Mouse (Mus musculus) right cerebral cortex, adult 18-20 months (tissue): ENCODE data around the gene Ncapd2.
A peak's percentile ranks its signal among the peaks of the same experiment; 100 is the strongest.
"Not testable (repeated sequence)": the region's sequence is repeated elsewhere in the genome, so short reads cannot be mapped to it uniquely, and the experiment has no call there.

Experiments
- DNase-seq: peaks from one replicate; pipeline ENCODE4 v3.0.0; 2022; ENCODE audit warnings: mixed read lengths

Ncapd2 gene

GRCm38 (mm10) chr6:125164672-125165327 is 26.7 kb downstream of the Ncapd2 start:
- peak; percentile 60 for DNase-seq

GRCm38 (mm10) chr6:125163801-125164657 is 27.5 kb downstream of the Ncapd2 start:
- peak; percentile 52 for DNase-seq

DNA sequence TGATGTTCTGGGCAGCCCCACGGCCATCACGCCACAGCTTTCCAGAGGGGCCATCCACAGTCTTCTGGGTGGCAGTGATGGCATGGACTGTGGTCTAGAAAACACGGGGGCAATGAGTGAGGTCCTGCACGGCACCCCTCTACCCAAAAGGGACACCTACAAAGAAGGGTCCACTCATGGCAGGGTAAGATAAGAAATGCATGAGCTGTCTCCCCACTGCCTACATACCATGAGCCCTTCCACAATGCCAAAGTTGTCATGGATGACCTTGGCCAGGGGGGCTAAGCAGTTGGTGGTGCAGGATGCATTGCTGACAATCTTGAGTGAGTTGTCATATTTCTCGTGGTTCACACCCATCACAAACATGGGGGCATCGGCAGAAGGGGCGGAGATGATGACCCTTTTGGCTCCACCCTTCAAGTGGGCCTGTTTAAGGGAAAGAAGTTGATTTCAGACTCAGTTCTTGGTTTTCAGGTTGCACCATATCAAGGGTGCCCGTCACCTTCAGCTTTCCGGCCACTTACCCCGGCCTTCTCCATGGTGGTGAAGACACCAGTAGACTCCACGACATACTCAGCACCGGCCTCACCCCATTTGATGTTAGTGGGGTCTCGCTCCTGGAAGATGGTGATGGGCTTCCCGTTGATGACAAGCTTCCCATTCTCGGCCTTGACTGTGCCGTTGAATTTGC is 28.7 kb downstream of the Ncapd2 start:
- not testable (repeated sequence) for DNase-seq

DNA sequence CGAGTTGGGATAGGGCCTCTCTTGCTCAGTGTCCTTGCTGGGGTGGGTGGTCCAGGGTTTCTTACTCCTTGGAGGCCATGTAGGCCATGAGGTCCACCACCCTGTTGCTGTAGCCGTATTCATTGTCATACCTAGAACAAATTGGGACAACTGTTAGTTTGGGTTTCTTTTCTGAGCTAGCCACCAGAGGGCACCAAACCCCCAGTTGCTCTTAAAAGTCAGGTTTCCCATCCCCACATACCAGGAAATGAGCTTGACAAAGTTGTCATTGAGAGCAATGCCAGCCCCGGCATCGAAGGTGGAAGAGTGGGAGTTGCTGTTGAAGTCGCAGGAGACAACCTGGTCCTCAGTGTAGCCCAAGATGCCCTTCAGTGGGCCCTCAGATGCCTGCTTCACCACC is 29.5 kb downstream of the Ncapd2 start:
- DNase-seq: peak; percentile 78

DNA sequence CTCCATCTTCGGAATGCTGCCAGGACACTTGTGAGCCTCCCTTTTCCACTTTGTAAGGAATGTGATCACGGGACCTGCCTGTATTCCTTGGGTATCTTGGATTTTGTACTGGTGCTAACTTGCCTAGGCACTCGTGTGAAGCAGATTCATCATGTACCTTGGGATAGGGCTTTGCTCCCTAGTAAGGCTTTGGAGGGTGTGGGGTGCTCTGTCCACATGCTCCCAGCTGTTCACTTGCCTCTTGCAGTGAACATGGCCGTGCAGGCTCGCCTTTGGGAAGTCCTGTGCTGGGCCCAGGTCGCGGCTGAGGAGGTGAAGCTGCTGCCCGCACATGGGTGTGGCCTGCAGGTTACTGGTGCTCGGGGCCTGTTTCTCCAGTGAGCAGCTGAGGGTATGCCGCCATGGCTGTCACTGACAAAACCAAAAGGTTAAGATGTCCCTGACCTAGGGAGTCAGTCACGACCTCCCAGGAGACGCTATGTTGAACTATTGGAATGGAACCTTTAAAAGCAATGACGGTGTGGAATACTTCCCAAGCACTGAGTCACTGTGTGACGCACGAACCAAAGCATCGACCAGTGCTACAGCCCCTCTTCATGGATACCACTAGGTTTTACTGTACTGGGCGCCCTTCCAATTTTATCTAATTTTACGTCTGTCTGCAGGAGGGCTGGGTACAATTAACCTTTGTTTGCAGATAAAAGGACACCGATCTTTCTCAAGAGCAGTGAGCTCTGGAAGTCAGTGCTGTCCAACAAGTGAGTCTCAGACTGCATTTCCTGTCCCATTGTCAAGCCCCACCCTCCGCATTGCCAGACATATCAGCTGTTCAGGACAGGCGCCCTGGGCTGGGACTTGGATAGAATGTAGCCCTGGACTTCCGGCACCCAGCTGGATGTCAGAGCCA is 30.4 kb downstream of the Ncapd2 start:
- peak; percentile 63 for DNase-seq

DNA sequence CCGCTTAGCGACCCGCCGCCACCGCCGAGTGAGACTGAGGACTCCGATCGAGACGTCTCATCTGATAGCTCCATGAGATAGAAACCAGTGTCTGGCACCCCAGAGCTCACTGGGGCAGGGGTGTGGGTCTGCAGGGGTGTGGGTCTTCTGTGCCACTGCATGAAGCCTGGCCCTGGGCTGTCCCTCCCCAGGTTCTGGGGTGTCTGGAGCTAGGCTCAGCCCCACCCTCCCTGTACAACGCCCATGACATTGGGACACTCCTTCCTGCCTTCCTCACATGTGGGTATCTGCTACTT is 31.0 kb downstream of the Ncapd2 start:
- no peak for DNase-seq

- no peak for DNase-seq
Observed at GRCm38 (mm10) chr6:125159773-125160557, 31.5 kb downstream of the Ncapd2 start.

DNA sequence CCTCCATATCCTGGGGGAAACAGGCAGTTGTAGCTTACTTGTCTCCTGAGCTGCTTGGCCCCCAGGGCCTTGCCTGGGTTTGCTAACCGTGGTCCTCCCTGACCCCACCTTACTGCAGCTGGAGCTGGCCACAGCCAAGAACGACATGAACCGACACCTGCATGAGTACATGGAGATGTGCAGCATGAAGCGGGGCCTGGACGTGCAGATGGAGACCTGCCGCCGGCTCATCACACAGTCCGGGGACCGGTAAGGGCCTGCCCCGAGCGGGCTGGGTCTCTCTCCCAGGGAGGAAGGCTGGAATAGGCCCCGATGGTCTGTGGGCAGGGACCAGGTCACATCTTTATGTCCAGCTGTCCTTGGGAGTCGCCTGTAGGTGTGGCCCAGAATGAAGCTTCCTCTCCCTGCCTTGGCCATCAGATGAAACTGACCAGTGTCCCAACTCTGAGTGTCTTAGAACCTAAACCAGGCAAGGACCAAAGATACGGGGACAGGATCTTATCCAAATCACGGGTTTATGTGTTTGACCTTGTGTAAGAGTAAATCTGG is 32.5 kb downstream of the Ncapd2 start:
- DNase-seq: no peak

- DNase-seq: no peak
Observed at GRCm38 (mm10) chr6:125156903-125157614, 34.4 kb downstream of the Ncapd2 start.

GRCm38 (mm10) chr6:125156491-125156890 is 35.0 kb downstream of the Ncapd2 start:
- DNase-seq: no peak

DNA sequence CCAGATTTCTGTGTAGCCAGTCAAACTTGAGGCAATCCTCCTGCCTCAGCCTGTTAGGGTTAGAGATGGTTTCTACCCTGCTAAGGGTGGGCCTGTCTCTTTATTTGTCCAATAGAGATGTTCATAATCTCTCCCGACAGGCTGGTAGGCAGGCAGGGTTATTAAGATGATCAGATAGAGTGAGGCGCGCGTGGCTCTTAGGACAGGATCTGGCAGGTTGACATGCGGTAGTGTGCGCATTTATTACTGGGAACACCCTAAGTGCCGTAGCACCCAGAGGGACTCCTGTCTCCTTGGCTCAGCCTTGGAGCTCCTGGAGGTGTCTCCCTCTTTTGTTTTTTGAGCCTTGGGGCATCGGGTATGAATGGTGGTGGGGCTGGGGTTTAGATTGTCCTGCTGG is 36.2 kb downstream of the Ncapd2 start:
- DNase-seq: no peak

- DNase-seq: no peak
Observed at GRCm38 (mm10) chr6:125154550-125154949, 37.0 kb downstream of the Ncapd2 start.

- no peak for DNase-seq
Observed at GRCm38 (mm10) chr6:125153682-125154081, 37.8 kb downstream of the Ncapd2 start.

GRCm38 (mm10) chr6:125153018-125153389 is 38.5 kb downstream of the Ncapd2 start:
- no peak for DNase-seq

DNA sequence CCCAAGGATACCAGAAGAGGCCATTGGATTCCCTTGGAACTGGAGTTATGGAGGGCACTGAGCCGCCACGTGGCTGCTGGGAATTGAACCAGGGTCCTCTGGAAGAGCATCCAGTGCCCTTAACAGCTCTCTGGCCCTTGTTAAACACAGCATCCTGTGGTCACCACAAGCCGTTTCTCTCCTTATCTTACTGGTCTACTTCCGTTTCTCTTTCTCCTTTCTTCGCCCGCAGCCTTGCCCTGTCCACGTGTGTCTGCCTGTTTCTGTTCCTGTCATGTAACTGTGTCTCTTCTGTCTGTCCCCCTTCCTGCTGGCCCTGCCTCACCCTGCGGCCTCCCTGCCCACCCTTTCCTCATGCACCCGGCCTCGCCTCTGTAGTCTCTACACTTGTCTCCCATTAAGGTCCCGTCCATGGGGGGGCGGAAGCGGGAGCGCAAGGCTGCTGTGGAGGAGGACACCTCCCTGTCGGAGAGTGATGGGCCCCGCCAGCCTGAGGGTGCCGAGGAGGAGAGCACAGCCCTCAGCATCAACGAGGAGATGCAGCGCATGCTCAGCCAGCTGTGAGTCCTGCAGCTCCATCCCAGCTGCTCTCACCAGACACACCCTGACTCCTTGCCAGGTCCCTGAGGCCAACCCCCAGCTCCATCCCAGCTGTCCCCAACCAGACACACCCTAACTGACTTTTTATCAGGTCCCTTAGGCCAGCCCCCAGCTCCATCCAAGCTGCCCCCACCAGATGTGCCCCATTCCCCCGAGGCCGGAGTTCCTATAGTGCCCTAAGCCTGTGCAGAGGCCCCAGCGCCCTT is 39.1 kb downstream of the Ncapd2 start:
- peak; percentile 58 for DNase-seq

DNA sequence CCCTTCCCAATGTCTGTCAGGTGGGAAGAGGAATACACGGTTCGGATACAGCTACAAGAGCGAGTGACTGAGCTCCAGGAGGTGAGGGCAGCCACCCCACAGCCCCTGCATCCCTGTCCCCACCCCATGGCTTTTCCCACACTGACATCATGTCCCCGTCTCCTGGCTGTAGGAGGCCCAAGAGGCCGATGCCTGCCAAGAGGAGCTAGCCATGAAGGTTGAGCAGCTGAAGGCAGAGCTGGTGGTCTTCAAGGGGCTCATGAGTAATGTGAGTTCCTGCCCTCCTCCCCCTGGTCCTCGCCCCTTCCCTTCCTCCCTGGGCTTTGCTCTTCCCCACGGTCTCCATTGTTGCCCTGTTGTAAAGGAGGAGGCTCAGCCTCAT is 41.9 kb downstream of the Ncapd2 start:
- DNase-seq: no peak

GRCm38 (mm10) chr6:125148926-125149568 is 42.5 kb downstream of the Ncapd2 start:
- DNase-seq: peak; percentile 70

- peak; percentile 68 for DNase-seq
Observed at GRCm38 (mm10) chr6:125148251-125148925, 43.1 kb downstream of the Ncapd2 start.

DNA sequence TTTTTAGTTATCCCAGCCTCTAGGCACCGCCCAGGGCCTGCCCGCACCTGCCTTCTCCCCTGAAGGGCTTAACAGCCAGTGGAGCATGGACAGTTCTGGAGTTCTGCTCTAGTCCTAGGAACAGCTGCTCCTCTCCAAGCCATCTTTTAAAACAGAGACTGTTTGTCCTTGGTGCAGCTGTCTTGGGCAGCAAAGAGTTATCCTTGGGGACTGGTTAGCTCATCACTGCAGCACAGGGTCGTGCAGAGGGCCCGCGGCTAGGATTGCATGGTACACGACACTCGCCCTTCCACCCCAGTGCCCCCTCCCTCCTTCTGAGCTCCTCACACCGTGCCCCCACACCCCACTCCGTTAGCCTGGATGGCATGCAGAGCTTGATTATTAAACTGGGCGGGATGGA is 44.2 kb downstream of the Ncapd2 start:
- DNase-seq: no peak
